Mouse (Mus musculus): ENCODE measurements around the gene Med15. TPM values are rescaled to one million over a fixed set of nuclear protein-coding genes. Genes with fewer than 3 reads are reported as not detected.

The Med15 gene
- polyA plus RNA-seq, 1 experiment, result 194 TPM

DNA sequence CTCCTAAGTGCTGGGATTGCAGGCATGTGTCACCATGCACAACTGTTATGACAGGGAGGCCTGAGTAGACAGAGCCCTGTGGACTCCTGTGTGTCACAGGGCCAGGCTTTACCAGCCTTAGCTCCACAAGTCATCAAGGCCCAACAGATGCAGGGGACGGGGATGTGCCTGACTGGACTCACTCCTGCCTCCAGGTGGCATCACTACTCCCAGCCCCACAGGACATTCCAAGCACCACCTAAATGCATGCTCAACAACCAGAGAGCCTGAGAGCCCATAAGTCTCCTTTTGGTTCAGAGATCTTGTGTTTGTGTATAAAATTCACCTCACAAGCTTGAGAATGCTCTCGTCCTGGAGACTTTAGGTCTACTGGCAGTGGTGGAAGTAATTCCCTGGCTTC is 95.1 kb downstream of the Med15 start:
- H3K27ac ChIP-seq (ENCODE audit: insufficient read depth, low read depth, low read length), result no peak overlapping the region
- WGBS, result 84% methylated on average over 2 of the region's 2 CpGs
- H3K27me3 ChIP-seq (ENCODE audit: control insufficient read depth, insufficient read depth, low read length), result no peaks in the 10 kb centered on the region
- H3K4me1 ChIP-seq (ENCODE audit: control insufficient read depth, insufficient read depth, insufficient read length, low read length), result no peaks in the 10 kb centered on the region
- no peak overlapping the region for H3K4me3 ChIP-seq (ENCODE audit: low read depth, low read length)
- no peak for TF ChIP-seq POLR2A (IDR thresholded peaks at IDR 0.05; ENCODE audit: low read depth, low read length)
- H3K36me3 ChIP-seq (ENCODE audit: control insufficient read depth, insufficient read depth, low read length), result peaks cover 39% of the 10 kb centered on the region

GRCm38 (mm10) chr16:17636904-17637303 is 95.8 kb downstream of the Med15 start:
- TF ChIP-seq POLR2A (IDR thresholded peaks at IDR 0.05; ENCODE audit: low read depth, low read length), result no peak
- TF ChIP-seq CTCF (IDR thresholded peaks at IDR 0.05; ENCODE audit: extremely low read depth, insufficient read length, insufficient replicate concordance, low read depth, low read length), result no peak
- Histone ChIP-seq H3K4me1 (ENCODE audit: control insufficient read depth, insufficient read depth, insufficient read length, low read length) (no peaks in the 10 kb centered on the region), H3K27me3 (ENCODE audit: control insufficient read depth, insufficient read depth, low read length) (no peaks in the 10 kb centered on the region), H3K36me3 (ENCODE audit: control insufficient read depth, insufficient read depth, low read length) (peaks cover 36% of the 10 kb centered on the region), H3K27ac (ENCODE audit: insufficient read depth, low read depth, low read length) (no peak overlapping the region), H3K4me3 (ENCODE audit: low read depth, low read length) (no peak overlapping the region)
- WGBS, result 83% methylated on average over 2 of the region's 2 CpGs

DNA sequence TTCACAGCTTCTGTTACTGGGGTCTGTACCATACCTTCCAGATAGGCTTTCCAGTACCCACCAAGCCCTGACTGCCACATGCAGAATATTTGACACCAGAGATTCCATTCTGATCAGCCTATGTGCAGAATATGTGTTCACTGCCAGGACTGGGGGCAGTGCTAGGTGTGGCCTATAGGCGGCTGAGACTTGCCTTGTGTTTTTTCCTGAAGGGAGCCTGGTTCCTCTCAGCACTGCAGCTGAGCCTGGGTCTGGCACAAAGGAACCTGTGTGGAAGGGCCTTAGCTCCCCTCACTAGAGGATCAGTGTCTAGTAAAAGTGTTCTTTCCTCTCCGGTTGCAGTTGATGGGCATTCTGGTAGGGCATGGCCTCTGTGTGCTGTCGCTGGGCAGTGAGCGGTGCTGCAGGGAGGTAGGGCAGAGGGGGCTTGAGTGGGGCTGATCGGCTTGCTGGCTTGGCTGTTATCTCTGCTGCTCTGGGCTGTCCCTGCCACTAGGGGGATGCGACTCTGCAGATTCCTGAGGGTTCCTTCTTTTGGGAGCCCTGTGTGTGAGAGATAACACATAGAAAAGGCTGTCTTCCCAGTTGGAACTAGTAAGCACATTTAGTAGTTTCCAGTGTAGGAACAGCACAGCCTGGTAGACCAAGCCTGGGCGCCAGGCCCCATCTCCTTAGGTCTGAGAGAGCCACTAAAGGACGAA is 99.1 kb downstream of the Med15 start:
- no peaks in the 10 kb centered on the region for H3K27me3 ChIP-seq (ENCODE audit: control insufficient read depth, insufficient read depth, low read length)
- H3K4me3 ChIP-seq (ENCODE audit: low read depth, low read length), result no peak overlapping the region
- WGBS, result 77% methylated on average over 8 of the region's 8 CpGs
- peaks cover 30% of the 10 kb centered on the region for H3K36me3 ChIP-seq (ENCODE audit: control insufficient read depth, insufficient read depth, low read length)
- no peak overlapping the region for H3K27ac ChIP-seq (ENCODE audit: insufficient read depth, low read depth, low read length)
- no peaks in the 10 kb centered on the region for H3K4me1 ChIP-seq (ENCODE audit: control insufficient read depth, insufficient read depth, insufficient read length, low read length)
- TF ChIP-seq POLR2A (IDR thresholded peaks at IDR 0.05; ENCODE audit: low read depth, low read length) (no peak), CTCF (IDR thresholded peaks at IDR 0.05; ENCODE audit: extremely low read depth, insufficient read length, insufficient replicate concordance, low read depth, low read length) (0 out of 2 replicates have a peak, but pooled peaks have one; percentile 0)

GRCm38 (mm10) chr16:17632580-17632979 is 100.1 kb downstream of the Med15 start:
- no peak overlapping the region for H3K4me3 ChIP-seq (ENCODE audit: low read depth, low read length)
- H3K36me3 ChIP-seq (ENCODE audit: control insufficient read depth, insufficient read depth, low read length), result peaks cover 33% of the 10 kb centered on the region
- no peaks in the 10 kb centered on the region for H3K27me3 ChIP-seq (ENCODE audit: control insufficient read depth, insufficient read depth, low read length)
- H3K27ac ChIP-seq (ENCODE audit: insufficient read depth, low read depth, low read length), result no peak overlapping the region
- 95% methylated on average over 2 of the region's 2 CpGs for WGBS
- TF ChIP-seq POLR2A (IDR thresholded peaks at IDR 0.05; ENCODE audit: low read depth, low read length), result no peak
- TF ChIP-seq CTCF (IDR thresholded peaks at IDR 0.05; ENCODE audit: extremely low read depth, insufficient read length, insufficient replicate concordance, low read depth, low read length), result no peak
- no peaks in the 10 kb centered on the region for H3K4me1 ChIP-seq (ENCODE audit: control insufficient read depth, insufficient read depth, insufficient read length, low read length)

- TF ChIP-seq POLR2A (IDR thresholded peaks at IDR 0.05; ENCODE audit: low read depth, low read length) (no peak), CTCF (IDR thresholded peaks at IDR 0.05; ENCODE audit: extremely low read depth, insufficient read length, insufficient replicate concordance, low read depth, low read length) (no peak)
- 98% methylated on average over 5 of the region's 5 CpGs for WGBS
- Histone ChIP-seq H3K27ac (ENCODE audit: insufficient read depth, low read depth, low read length) (no peak overlapping the region), H3K4me3 (ENCODE audit: low read depth, low read length) (no peak overlapping the region), H3K27me3 (ENCODE audit: control insufficient read depth, insufficient read depth, low read length) (no peaks in the 10 kb centered on the region), H3K36me3 (ENCODE audit: control insufficient read depth, insufficient read depth, low read length) (peaks cover 43% of the 10 kb centered on the region), H3K4me1 (ENCODE audit: control insufficient read depth, insufficient read depth, insufficient read length, low read length) (no peaks in the 10 kb centered on the region)
Measured at GRCm38 (mm10) chr16:17626269-17626555, 106.5 kb downstream of the Med15 start.

DNA sequence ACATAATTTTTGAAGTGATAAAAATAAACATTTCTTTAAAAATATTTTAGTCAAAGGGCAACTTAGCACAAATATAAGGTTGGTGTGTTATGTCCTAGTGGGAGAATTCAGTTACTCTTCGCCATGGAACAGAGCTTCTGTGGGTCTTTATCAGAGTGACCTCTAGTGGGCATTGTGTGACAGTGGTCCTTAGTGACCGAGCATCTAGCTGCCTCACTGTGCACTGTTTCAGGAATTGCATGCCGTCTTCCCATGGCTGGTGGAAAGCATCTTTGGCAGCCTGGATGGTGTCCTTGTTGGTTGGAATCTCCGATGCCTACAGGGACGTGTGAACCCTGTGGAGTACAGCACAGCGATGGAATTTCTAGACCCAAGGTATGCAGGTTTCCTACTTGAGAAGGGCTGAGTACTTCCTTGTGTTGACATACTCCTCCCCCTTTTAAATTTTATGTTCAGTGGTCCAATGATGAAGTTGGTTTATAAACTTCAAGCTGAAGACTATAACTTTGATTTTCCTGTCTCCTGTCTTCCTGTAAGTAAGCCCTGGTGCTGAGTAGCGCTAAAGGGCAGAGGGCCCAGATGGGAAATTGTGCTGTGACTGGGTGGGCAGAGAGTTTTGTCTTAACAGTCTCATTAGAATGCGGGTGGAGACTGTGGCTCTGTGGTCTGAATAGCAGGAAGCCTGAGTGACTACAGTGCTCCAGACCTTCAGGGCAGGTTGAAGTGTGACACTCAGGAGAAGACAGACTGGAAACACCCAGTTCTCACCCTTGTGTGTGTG is 107.0 kb downstream of the Med15 start:
- H3K27me3 ChIP-seq (ENCODE audit: control insufficient read depth, insufficient read depth, low read length), result no peaks in the 10 kb centered on the region
- no peaks in the 10 kb centered on the region for H3K4me1 ChIP-seq (ENCODE audit: control insufficient read depth, insufficient read depth, insufficient read length, low read length)
- H3K4me3 ChIP-seq (ENCODE audit: low read depth, low read length), result no peak overlapping the region
- TF ChIP-seq CTCF (IDR thresholded peaks at IDR 0.05; ENCODE audit: extremely low read depth, insufficient read length, insufficient replicate concordance, low read depth, low read length), result peak; percentile 36; the same call in 1 of the 2 replicates
- no peak for TF ChIP-seq POLR2A (IDR thresholded peaks at IDR 0.05; ENCODE audit: low read depth, low read length)
- H3K36me3 ChIP-seq (ENCODE audit: control insufficient read depth, insufficient read depth, low read length), result peaks cover 40% of the 10 kb centered on the region
- WGBS, result 66% methylated on average over 8 of the region's 8 CpGs
- H3K27ac ChIP-seq (ENCODE audit: insufficient read depth, low read depth, low read length), result no peak overlapping the region

GRCm38 (mm10) chr16:17621936-17622335 is 110.8 kb downstream of the Med15 start:
- TF ChIP-seq CTCF (IDR thresholded peaks at IDR 0.05; ENCODE audit: extremely low read depth, insufficient read length, insufficient replicate concordance, low read depth, low read length) (no peak), POLR2A (IDR thresholded peaks at IDR 0.05; ENCODE audit: low read depth, low read length) (no peak)
- Histone ChIP-seq H3K27ac (ENCODE audit: insufficient read depth, low read depth, low read length) (no peak overlapping the region), H3K4me1 (ENCODE audit: control insufficient read depth, insufficient read depth, insufficient read length, low read length) (no peaks in the 10 kb centered on the region), H3K4me3 (ENCODE audit: low read depth, low read length) (no peak overlapping the region), H3K36me3 (ENCODE audit: control insufficient read depth, insufficient read depth, low read length) (peaks cover 15% of the 10 kb centered on the region), H3K27me3 (ENCODE audit: control insufficient read depth, insufficient read depth, low read length) (no peaks in the 10 kb centered on the region)
- WGBS, result 90% methylated on average over 1 of the region's 1 CpGs
